Mouse (Mus musculus) heart, adult 2 months (tissue): Measurements from ENCODE around the gene Tex12. TPM values are rescaled to one million over a fixed set of nuclear protein-coding genes. Genes with fewer than 3 reads are reported as not detected.

ENCODE experiments used
- DNase-seq, 2 experiments: peaks; one replicate each; pipeline ENCODE4 v3.0.0; 2021
- H3K27ac ChIP-seq: fragments of 200-600 bp; 2 replicates; pipeline ENCODE4 v1.8.1; 2022
- H3K27me3 ChIP-seq: fragments of 200-500 bp; 2 replicates; pipeline ENCODE4 v1.6.1; 2012; ENCODE audit warnings: mild to moderate bottlenecking, low read length, inconsistent platforms, mixed read lengths; ENCODE audit not compliant: control insufficient read depth, insufficient read depth
- H3K36me3 ChIP-seq: fragments of 200-500 bp; 2 replicates; pipeline ENCODE4 v1.6.1; 2012; ENCODE audit warnings: low read length, inconsistent platforms; ENCODE audit not compliant: control insufficient read depth, insufficient read depth
- H3K4me1 ChIP-seq: fragments of 200-500 bp; 2 replicates; pipeline ENCODE4 v1.6.1; 2011; ENCODE audit warnings: low read length; ENCODE audit not compliant: control insufficient read depth, insufficient read depth
- H3K4me3 ChIP-seq: fragments of 200-600 bp; 2 replicates; pipeline ENCODE4 v1.8.1; 2022
- H3K79me2 ChIP-seq: fragments of 200-500 bp; replicated peaks from 2 replicates; pipeline ENCODE4 v1.6.1; 2012; ENCODE audit warnings: mild to moderate bottlenecking, inconsistent platforms, low read length, moderate library complexity, mixed read lengths; ENCODE audit not compliant: control insufficient read depth, insufficient read depth
- H3K9ac ChIP-seq: fragments of 200-500 bp; 2 replicates; pipeline ENCODE4 v1.6.1; 2012; ENCODE audit warnings: low read depth, mild to moderate bottlenecking, control low read depth, inconsistent platforms, low read length, mixed read lengths
- CTCF ChIP-seq: fragments of 200-600 bp; IDR thresholded peaks from 2 replicates; pipeline ENCODE4 v1.8.1; 2022; ENCODE audit warnings: antibody characterized with exemption, mild to moderate bottlenecking, moderate library complexity
- EP300 ChIP-seq: fragments of 200-500 bp; IDR thresholded peaks from 2 replicates; pipeline ENCODE4 v1.6.1; 2011; ENCODE audit warnings: low read depth, low read length, control low read depth; ENCODE audit not compliant: insufficient read depth
- POLR2A ChIP-seq: fragments of 200-500 bp; IDR thresholded peaks from 2 replicates; pipeline ENCODE4 v1.6.1; 2011; ENCODE audit warnings: mild to moderate bottlenecking, low read depth, low read length, control low read depth; ENCODE audit not compliant: insufficient read depth
- WGBS: fragments of 180-500 bp; shearing (Covaris S2); methylation state at CpG from one replicate; pipeline ENCODE4 v1.1.7; 2018; 5-methylcytosine and 5-hydroxymethylcytosine counted together
- intact Hi-C: fragments of 180-260 bp; cut with DNase I; formaldehyde crosslinking; loops from one replicate; pipeline ENCODE4 v1.15.1; 2025
- long read RNA-seq: library from polyadenylated mRNA; stranded (forward); transcript quantifications from one replicate; pipeline ENCODE4 v2.0.0, GENCODE M21; 2021
- polyA plus RNA-seq: library from polyadenylated mRNA; depleted of rRNA; stranded (reverse); fragments of >200 nt; gene quantifications from 2 replicates; pipeline ENCODE4 v1.2.3, GENCODE M21; 2012; rRNA removed
- total RNA-seq, 2 experiments: library from RNA; stranded (reverse); gene quantifications; 2 replicates each; pipeline ENCODE4 v1.2.3; 2021

Tex12 gene
- total RNA-seq = not detected
- not detected in 2 replicates for polyA plus RNA-seq
- long read RNA-seq = 0 reads

- Histone ChIP-seq H3K9ac (no peak within 1 kb of the TSS), H3K36me3 (no peaks in the 10 kb centered on the region), H3K4me3 (no peak within 1 kb of the TSS), H3K27ac (no peak within 1 kb of the TSS), H3K4me1 (no peaks in the 10 kb centered on the region), H3K79me2 (no peaks in the 10 kb centered on the region), H3K27me3 (no peaks in the 10 kb centered on the region)
- WGBS = 85% methylated on average over 38 of the region's 38 CpGs
- intact Hi-C loops = no loop called here
- no peak for DNase-seq
- TF ChIP-seq POLR2A (no peak), EP300 (no peak), CTCF (no peak)
Measured at GRCm38 (mm10) chr9:50561145-50561917, at the start of gene Tex12. TSS of gene Tex12 (minus strand) at chr9:50561325.

GRCm38 (mm10) chr9:50604338-50604737, 43.2 kb upstream of the Tex12 start:
- Histone ChIP-seq H3K27ac (peak overlapping the region; percentile 93), H3K27me3 (no peaks in the 10 kb centered on the region), H3K4me1 (peaks cover 10% of the 10 kb centered on the region), H3K79me2 (peaks cover 2% of the 10 kb centered on the region; the same call in 1 of the 2 replicates), H3K9ac (peak overlapping the region; percentile 85), H3K4me3 (peak overlapping the region; percentile 92), H3K36me3 (peaks cover 9% of the 10 kb centered on the region)
- intact Hi-C loops = loop anchor here (1.0 to 5.0 kb wide), 3 partner anchors 10 to 163 kb away; partner anchors contain the start of genes Dlat and Fdxacb1
- TF ChIP-seq EP300 = no peak
- TF ChIP-seq POLR2A = no peak
- no peak for TF ChIP-seq CTCF
- no peak for DNase-seq
- WGBS = 2% methylated on average over 6 of the region's 6 CpGs

GRCm38 (mm10) chr9:50603998-50604324, 42.8 kb upstream of the Tex12 start:
- intact Hi-C loops = loop anchor here (1.0 to 5.0 kb wide), 3 partner anchors 10 to 163 kb away; partner anchors contain the start of genes Dlat and Fdxacb1
- WGBS = under 1% methylated on average over 24 of the region's 24 CpGs
- peaks cover 9% of the 10 kb centered on the region for H3K36me3 ChIP-seq

GRCm38 (mm10) chr9:50603189-50603997, 42.3 kb upstream of the Tex12 start, which contains the start of the genes Sdhd and Timm8b:
TSS of gene Sdhd (minus strand) at chr9:50603812.
TSS of gene Timm8b (plus strand) at chr9:50603910.
- Histone ChIP-seq H3K27me3 (no peaks in the 10 kb centered on the region), H3K79me2 (peaks cover 2% of the 10 kb centered on the region; the same call in 1 of the 2 replicates), H3K27ac (peak within 1 kb of the TSS; percentile 93), H3K9ac (peak within 1 kb of the TSS; percentile 85), H3K36me3 (peaks cover 8% of the 10 kb centered on the region), H3K4me3 (peak within 1 kb of the TSS; percentile 92), H3K4me1 (peaks cover 10% of the 10 kb centered on the region)
- peak; percentile 92 to 95 for DNase-seq
- intact Hi-C loops = loop anchor here (5.0 kb wide), 1 partner anchor 164 kb away; the partner anchor contains the start of gene Fdxacb1
- 1% methylated on average over 48 of the region's 48 CpGs for WGBS
- peak; percentile 77 for TF ChIP-seq EP300
- no peak for TF ChIP-seq CTCF
- TF ChIP-seq POLR2A = peak; percentile 95

More at GRCm38 (mm10) chr9:50603998-50604324, 42.8 kb upstream of the Tex12 start:
- Histone ChIP-seq H3K4me1 (peaks cover 10% of the 10 kb centered on the region), H3K27ac (peak overlapping the region; percentile 93), H3K27me3 (no peaks in the 10 kb centered on the region), H3K79me2 (peaks cover 2% of the 10 kb centered on the region; the same call in 1 of the 2 replicates), H3K4me3 (peak overlapping the region; percentile 92), H3K9ac (peak overlapping the region; percentile 85)
- DNase-seq = no peak
- no peak for TF ChIP-seq EP300
- TF ChIP-seq CTCF = peak; percentile 45
- TF ChIP-seq POLR2A = no peak; the same call in 1 of the 2 replicates

- no peaks in the 10 kb centered on the region for H3K27me3 ChIP-seq
- WGBS = 59% methylated on average over 7 of the region's 7 CpGs
- peaks cover 8% of the 10 kb centered on the region for H3K36me3 ChIP-seq
Measured at GRCm38 (mm10) chr9:50602055-50602845, 41.1 kb upstream of the Tex12 start.

More at GRCm38 (mm10) chr9:50602055-50602845, 41.1 kb upstream of the Tex12 start:
- Histone ChIP-seq H3K27ac (peak overlapping the region; percentile 93), H3K4me1 (peaks cover 10% of the 10 kb centered on the region), H3K4me3 (peak overlapping the region; percentile 92), H3K79me2 (peaks cover 2% of the 10 kb centered on the region; the same call in 1 of the 2 replicates), H3K9ac (0 out of 2 replicates have a peak overlapping the region, but pooled peaks have one; percentile 15)
- TF ChIP-seq EP300 = no peak
- TF ChIP-seq POLR2A = no peak
- no peak for TF ChIP-seq CTCF
- no peak for DNase-seq
- intact Hi-C loops = loop anchor here (5.0 kb wide), 1 partner anchor 165 kb away; the partner anchor contains the start of gene Fdxacb1
